Mouse (Mus musculus) macrophage (primary cell): ENCODE results near the gene Ankrd2. TPM values are rescaled to one million over a fixed set of nuclear protein-coding genes. Genes with fewer than 3 reads are reported as not detected.
A peak's percentile ranks its signal among the peaks of the same experiment; 100 is the strongest.

Experiments used
- H3K27ac ChIP-seq: fragments of 350-480 bp; formaldehyde crosslinking; 2 replicates; pipeline ENCODE4 v1.9.0; 2021
- H3K36me3 ChIP-seq: fragments of 350-480 bp; formaldehyde crosslinking; 2 replicates; pipeline ENCODE4 v1.9.0; 2021; ENCODE audit errors: inconsistent target
- H3K4me3 ChIP-seq: fragments of 350-480 bp; formaldehyde crosslinking; 2 replicates; pipeline ENCODE4 v1.9.0; 2021; ENCODE audit errors: inconsistent target
- H3K79me2 ChIP-seq: fragments of 350-480 bp; formaldehyde crosslinking; 2 replicates; pipeline ENCODE4 v1.9.0; 2021; ENCODE audit errors: inconsistent target
- WGBS: methylation state at CpG from one replicate; pipeline ENCODE4 v1.1.7; 2026; ENCODE audit warnings: inconsistent platforms; ENCODE audit not compliant: missing documents; 5-methylcytosine and 5-hydroxymethylcytosine counted together
- polyA plus RNA-seq: library from polyadenylated mRNA; stranded (reverse); fragments of 250-400 nt; gene quantifications from 3 replicates; pipeline ENCODE4 v1.2.4, GENCODE M21; 2018; ENCODE audit warnings: inconsistent platforms

The Ankrd2 gene
- polyA plus RNA-seq, 1 experiment from 2014 or later = not detected

GRCm38 (mm10) chr19:42004258-42004657 lies 31.5 kb upstream of the Ankrd2 start:
- peaks cover 84% of the 10 kb centered on the region for H3K79me2 ChIP-seq
- 73% methylated on average over 6 of the region's 6 CpGs for WGBS
- peak overlapping the region; percentile 88 for H3K27ac ChIP-seq
- H3K36me3 ChIP-seq = no peaks in the 10 kb centered on the region
- H3K4me3 ChIP-seq = no peak overlapping the region

- WGBS = 2% methylated on average over 3 of the region's 3 CpGs
- Histone ChIP-seq H3K27ac (peak overlapping the region; percentile 88), H3K4me3 (no peak overlapping the region)
Measured at GRCm38 (mm10) chr19:42005616-42006015, 30.2 kb upstream of the Ankrd2 start.

GRCm38 (mm10) chr19:42006568-42006967 lies 29.2 kb upstream of the Ankrd2 start:
- 88% methylated on average over 7 of the region's 8 CpGs for WGBS
- Histone ChIP-seq H3K4me3 (no peak overlapping the region), H3K27ac (peak overlapping the region; percentile 88), H3K36me3 (no peaks in the 10 kb centered on the region), H3K79me2 (peaks cover 96% of the 10 kb centered on the region)

More at GRCm38 (mm10) chr19:42005616-42006015, 30.2 kb upstream of the Ankrd2 start:
- Histone ChIP-seq H3K79me2 (peaks cover 96% of the 10 kb centered on the region), H3K36me3 (no peaks in the 10 kb centered on the region)

GRCm38 (mm10) chr19:42008586-42008985 lies 27.2 kb upstream of the Ankrd2 start:
- H3K79me2 ChIP-seq = peaks cover 96% of the 10 kb centered on the region
- no peaks in the 10 kb centered on the region for H3K36me3 ChIP-seq
- no peak overlapping the region for H3K4me3 ChIP-seq
- H3K27ac ChIP-seq = no peak overlapping the region
- 91% methylated on average over 3 of the region's 3 CpGs for WGBS

- WGBS = 75% methylated on average over 7 of the region's 7 CpGs
- Histone ChIP-seq H3K36me3 (no peaks in the 10 kb centered on the region), H3K27ac (no peak overlapping the region), H3K4me3 (no peak overlapping the region), H3K79me2 (peaks cover 96% of the 10 kb centered on the region)
Measured at GRCm38 (mm10) chr19:42009067-42009466, 26.7 kb upstream of the Ankrd2 start.

- Histone ChIP-seq H3K4me3 (no peak overlapping the region), H3K36me3 (no peaks in the 10 kb centered on the region), H3K79me2 (peaks cover 97% of the 10 kb centered on the region), H3K27ac (no peak overlapping the region)
- 95% methylated on average over 4 of the region's 4 CpGs for WGBS
Measured at GRCm38 (mm10) chr19:42010436-42010835, 25.4 kb upstream of the Ankrd2 start.

- H3K36me3 ChIP-seq = no peaks in the 10 kb centered on the region
- no peak overlapping the region for H3K27ac ChIP-seq
- 97% methylated on average over 7 of the region's 7 CpGs for WGBS
- H3K79me2 ChIP-seq = peaks cover 100% of the 10 kb centered on the region
- no peak overlapping the region for H3K4me3 ChIP-seq
Measured at GRCm38 (mm10) chr19:42011123-42011522, 24.7 kb upstream of the Ankrd2 start.

GRCm38 (mm10) chr19:42014231-42014825 lies 21.5 kb upstream of the Ankrd2 start:
- H3K27ac ChIP-seq = no peak overlapping the region
- no peaks in the 10 kb centered on the region for H3K36me3 ChIP-seq
- H3K4me3 ChIP-seq = no peak overlapping the region
- H3K79me2 ChIP-seq = peaks cover 94% of the 10 kb centered on the region
- WGBS = 95% methylated on average over 3 of the region's 3 CpGs

GRCm38 (mm10) chr19:42015001-42015400 lies 20.8 kb upstream of the Ankrd2 start:
- Histone ChIP-seq H3K4me3 (no peak overlapping the region), H3K79me2 (peaks cover 94% of the 10 kb centered on the region), H3K36me3 (no peaks in the 10 kb centered on the region), H3K27ac (no peak overlapping the region)
- WGBS = 96% methylated on average over 6 of the region's 6 CpGs

- no peaks in the 10 kb centered on the region for H3K36me3 ChIP-seq
- H3K4me3 ChIP-seq = no peak overlapping the region
- peaks cover 94% of the 10 kb centered on the region for H3K79me2 ChIP-seq
- 83% methylated on average over 4 of the region's 4 CpGs for WGBS
- peak overlapping the region; percentile 95 for H3K27ac ChIP-seq
Measured at GRCm38 (mm10) chr19:42016251-42016650, 19.5 kb upstream of the Ankrd2 start.

GRCm38 (mm10) chr19:42016840-42017239 lies 19.0 kb upstream of the Ankrd2 start:
- no peaks in the 10 kb centered on the region for H3K36me3 ChIP-seq
- peak overlapping the region; percentile 95 for H3K27ac ChIP-seq
- peaks cover 94% of the 10 kb centered on the region for H3K79me2 ChIP-seq
- H3K4me3 ChIP-seq = no peak overlapping the region
- WGBS = 75% methylated on average over 5 of the region's 5 CpGs

- Histone ChIP-seq H3K4me3 (no peak overlapping the region), H3K36me3 (no peaks in the 10 kb centered on the region), H3K27ac (peak overlapping the region; percentile 95), H3K79me2 (peaks cover 94% of the 10 kb centered on the region)
- WGBS = 38% methylated on average over 8 of the region's 8 CpGs
Measured at GRCm38 (mm10) chr19:42017399-42018247, 18.2 kb upstream of the Ankrd2 start.

GRCm38 (mm10) chr19:42019011-42019522 lies 16.7 kb upstream of the Ankrd2 start:
- Histone ChIP-seq H3K36me3 (no peaks in the 10 kb centered on the region), H3K4me3 (no peak overlapping the region), H3K27ac (peak overlapping the region; percentile 95), H3K79me2 (peaks cover 94% of the 10 kb centered on the region)
- 35% methylated on average over 4 of the region's 4 CpGs for WGBS

GRCm38 (mm10) chr19:42021681-42022541 lies 13.9 kb upstream of the Ankrd2 start:
- Histone ChIP-seq H3K36me3 (no peaks in the 10 kb centered on the region), H3K27ac (no peak overlapping the region; the same call in 1 of the 2 replicates), H3K4me3 (no peak overlapping the region), H3K79me2 (peaks cover 94% of the 10 kb centered on the region)
- 93% methylated on average over 10 of the region's 10 CpGs for WGBS
